Mouse (Mus musculus) ES-E14 (cell line): Measurements from ENCODE around the gene Aqr. TPM values are rescaled to one million over a fixed set of nuclear protein-coding genes. Genes with fewer than 3 reads are reported as not detected.
"Not testable (repeated sequence)": the region's sequence is repeated elsewhere in the genome, so short reads cannot be mapped to it uniquely, and the experiment has no call there.

Source experiments
- DNase-seq: peaks from one replicate; pipeline ENCODE4 v3.0.0-alpha.2; 2013; ENCODE audit warnings: low read depth, low spot score
- H3K27ac ChIP-seq: 2 replicates; pipeline ENCODE4 v1.5.1; 2012; ENCODE audit warnings: low read depth, mild to moderate bottlenecking, low read length, moderate library complexity, mixed read lengths; ENCODE audit not compliant: poor library complexity, insufficient read depth, severe bottlenecking
- H3K36me3 ChIP-seq: 2 replicates; pipeline ENCODE4 v1.6.1; 2012; ENCODE audit warnings: mild to moderate bottlenecking, low read length, moderate library complexity, mixed read lengths; ENCODE audit not compliant: control insufficient read depth, poor library complexity, insufficient read depth, severe bottlenecking
- H3K4me1 ChIP-seq, 2 experiments: fragments of 150-350 bp in 1 of 2; sonication (generic) in 1 of 2; 2 replicates each; pipeline ENCODE4 v1.6.1; 2012; ENCODE audit warnings: low read length in 2 of 2, mild to moderate bottlenecking in 1 of 2, mixed read lengths in 1 of 2; ENCODE audit not compliant: control insufficient read depth in 2 of 2, insufficient read depth in 2 of 2, poor library complexity in 1 of 2
- H3K4me3 ChIP-seq, 2 experiments: fragments of 150-350 bp in 1 of 2; sonication (generic) in 1 of 2; 2 replicates each; pipeline ENCODE4 v1.5.1; 2012; ENCODE audit warnings: low read length in 2 of 2, low read depth in 1 of 2, mild to moderate bottlenecking in 1 of 2, mixed read lengths in 1 of 2; ENCODE audit not compliant: insufficient read depth in 1 of 2, poor library complexity in 1 of 2, severe bottlenecking in 1 of 2
- H3K9ac ChIP-seq: 2 replicates; pipeline ENCODE4 v1.6.1; 2012; ENCODE audit warnings: low read depth, mild to moderate bottlenecking, low read length, mixed read lengths; ENCODE audit not compliant: poor library complexity, insufficient read depth, severe bottlenecking
- H3K9me3 ChIP-seq: fragments of 150-350 bp; sonication (generic); 2 replicates; pipeline ENCODE4 v1.6.1; 2012; ENCODE audit warnings: low read depth, mild to moderate bottlenecking, low read length; ENCODE audit not compliant: control insufficient read depth, insufficient read depth
- CHD2 ChIP-seq: IDR thresholded peaks from 2 replicates; pipeline ENCODE4 v1.6.1; 2014; ENCODE audit warnings: mild to moderate bottlenecking, low read depth, low read length, inconsistent platforms
- HCFC1 ChIP-seq: IDR thresholded peaks from 2 replicates; pipeline ENCODE4 v1.6.1; 2012; ENCODE audit warnings: low read length, inconsistent platforms, borderline replicate concordance; ENCODE audit not compliant: insufficient read depth
- MAFK ChIP-seq: IDR thresholded peaks from 2 replicates; pipeline ENCODE4 v1.6.1; 2014; ENCODE audit warnings: mild to moderate bottlenecking, low read depth, low read length, inconsistent platforms; ENCODE audit not compliant: insufficient read depth
- ZC3H11A ChIP-seq: IDR thresholded peaks from 2 replicates; pipeline ENCODE4 v1.6.1; 2012; ENCODE audit warnings: low read depth, mild to moderate bottlenecking, inconsistent platforms, low read length, borderline replicate concordance
- ZNF384 ChIP-seq: IDR thresholded peaks from 2 replicates; pipeline ENCODE4 v1.6.1; 2012; ENCODE audit warnings: low read depth, low read length, inconsistent platforms
- in situ Hi-C, 2 experiments: fragments of 600-800 bp; cut with MboI; formaldehyde crosslinking; loops; one replicate each; pipeline ENCODE4 v1.15.1; 2025; ENCODE audit warnings: low sequenced_read_pairs in 2 of 2, inconsistent platforms in 1 of 2; ENCODE audit not compliant: unreplicated experiment in 2 of 2
- total RNA-seq: library from RNA; depleted of rRNA; stranded (reverse); fragments of 300-350 nt; gene quantifications from 2 replicates; pipeline ENCODE4 v1.2.3, GENCODE M21; 2012; rRNA removed

Aqr gene
- total RNA-seq, result 80.2 and 93.4 TPM in 2 replicates

DNA sequence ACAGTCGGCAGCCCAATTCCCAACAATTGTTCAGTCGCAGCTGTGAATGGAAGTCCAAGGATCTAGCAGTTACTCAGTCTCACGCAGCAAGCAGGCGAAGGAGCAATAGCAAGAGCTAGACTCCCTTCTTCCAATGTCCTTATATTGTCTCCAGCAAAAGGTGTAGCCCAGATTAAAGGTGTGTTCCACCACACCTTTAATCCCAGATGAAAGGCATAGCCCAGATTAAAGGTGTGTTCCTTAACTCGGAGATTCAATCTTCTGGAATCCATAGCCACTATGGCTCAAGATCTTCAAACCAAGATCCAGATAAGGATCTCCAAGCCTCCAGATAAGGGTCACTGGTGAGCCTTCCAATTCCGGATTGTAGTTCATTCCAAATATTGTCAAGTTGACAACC, at the start of gene Aqr:
Aqr (minus strand) TSS at position 101 of the 400 bp plus-strand sequence.
- H3K9ac ChIP-seq, H3K4me3 ChIP-seq, H3K27ac ChIP-seq, in situ Hi-C loops, DNase-seq, H3K36me3 ChIP-seq, H3K4me1 ChIP-seq, H3K9me3 ChIP-seq: not testable (repeated sequence)

DNA sequence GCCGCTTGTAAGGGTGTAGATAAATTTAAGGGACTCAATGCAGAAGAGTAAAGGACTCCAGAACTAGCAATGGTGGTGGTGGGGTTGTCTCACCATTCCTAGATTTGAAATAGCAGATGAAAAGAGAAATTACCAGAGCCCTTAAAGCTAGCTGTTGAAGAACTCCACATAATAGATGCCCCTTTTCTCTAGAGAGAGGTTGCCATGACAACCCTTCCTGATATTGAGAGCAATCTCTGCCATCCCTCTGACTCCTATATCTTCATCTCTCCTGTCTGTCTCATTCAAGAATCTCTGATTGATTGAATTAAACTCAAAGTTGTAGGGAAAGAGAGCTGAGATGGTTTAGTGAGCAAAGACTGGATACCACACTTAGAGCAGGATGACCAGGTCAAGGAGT, 49.7 kb upstream of the Aqr start:
- DNase-seq, result no peak
- Histone ChIP-seq H3K36me3 (no peaks in the 10 kb centered on the region), H3K9me3 (no peaks in the 10 kb centered on the region), H3K27ac (no peak overlapping the region), H3K4me3 (no peak overlapping the region), H3K4me1 (peaks cover 0 to 1% of the 10 kb centered on the region in 2 experiments; a peak in 1 of 4 replicates), H3K9ac (no peak overlapping the region)
- in situ Hi-C loops, result no loop called here
- TF ChIP-seq ZC3H11A (no peak), ZNF384 (no peak), HCFC1 (no peak)

GRCm38 (mm10) chr2:114235584-114235983, 48.8 kb upstream of the Aqr start:
- no peak for DNase-seq
- in situ Hi-C loops, result no loop called here
- Histone ChIP-seq H3K4me3 (no peak overlapping the region), H3K4me1 (peaks cover 0 to 1% of the 10 kb centered on the region in 2 experiments; a peak in 1 of 4 replicates), H3K9me3 (no peaks in the 10 kb centered on the region), H3K9ac (no peak overlapping the region), H3K27ac (no peak overlapping the region), H3K36me3 (no peaks in the 10 kb centered on the region)
- TF ChIP-seq MAFK (no peak), CHD2 (no peak), HCFC1 (no peak), ZC3H11A (no peak), ZNF384 (no peak)

DNA sequence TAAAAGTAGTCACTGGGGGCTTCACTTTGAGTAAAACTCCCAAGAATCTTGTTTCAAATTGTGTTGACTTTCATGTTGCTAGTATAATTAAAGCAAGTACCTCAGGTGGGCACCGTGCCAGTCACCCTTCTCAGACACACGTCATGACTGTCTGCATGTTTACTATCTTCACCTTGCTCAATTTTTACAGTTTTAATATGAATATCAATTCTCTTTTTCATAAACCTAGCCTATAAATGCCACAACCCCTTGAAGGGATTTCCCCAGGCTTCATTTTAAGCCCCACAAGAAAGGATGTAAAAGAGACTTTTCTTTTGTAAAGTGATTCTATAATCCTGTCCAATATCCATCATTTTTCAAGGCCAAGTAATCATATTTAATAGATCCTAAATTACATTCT, 44.4 kb upstream of the Aqr start:
- Histone ChIP-seq H3K9ac (no peak overlapping the region), H3K9me3 (no peaks in the 10 kb centered on the region), H3K27ac (no peak overlapping the region), H3K36me3 (no peaks in the 10 kb centered on the region), H3K4me3 (no peak overlapping the region), H3K4me1 (no peaks in the 10 kb centered on the region)
- no peak for DNase-seq
- no peak for TF ChIP-seq MAFK
- no peak for TF ChIP-seq ZNF384
- TF ChIP-seq CHD2, result no peak
- TF ChIP-seq HCFC1, result no peak
- TF ChIP-seq ZC3H11A, result no peak
- in situ Hi-C loops, result no loop called here

DNA sequence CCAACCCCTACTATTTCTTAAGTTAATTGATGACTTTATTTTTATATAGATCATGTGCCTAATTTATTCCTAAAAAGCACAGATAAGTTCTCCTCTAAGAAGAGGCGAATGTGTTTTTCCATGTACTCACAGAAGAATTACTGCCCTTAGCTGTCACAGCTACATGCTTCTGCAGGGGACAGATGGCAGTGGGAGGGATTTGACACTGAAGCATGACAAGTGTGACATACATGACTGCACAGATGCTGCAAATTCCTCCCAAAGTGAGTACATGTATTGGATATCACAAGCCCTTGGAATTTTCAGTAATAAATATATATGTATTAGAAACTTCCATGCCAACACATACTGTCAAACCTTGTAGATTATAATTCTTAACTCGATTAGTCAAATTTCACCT, 41.8 kb upstream of the Aqr start:
- H3K36me3 ChIP-seq, result no peaks in the 10 kb centered on the region
- no peak overlapping the region for H3K9ac ChIP-seq
- H3K9me3 ChIP-seq, result no peaks in the 10 kb centered on the region
- H3K27ac ChIP-seq, result no peak overlapping the region
- TF ChIP-seq HCFC1, result no peak
- TF ChIP-seq MAFK, result no peak
- no peak for TF ChIP-seq CHD2
- no peak for TF ChIP-seq ZC3H11A
- no peak for TF ChIP-seq ZNF384
- H3K4me3 ChIP-seq, result no peak overlapping the region
- in situ Hi-C loops, result no loop called here
- no peaks in the 10 kb centered on the region for H3K4me1 ChIP-seq
- no peak for DNase-seq
